Mouse (Mus musculus) MN1 (cell line): ENCODE measurements around the gene Cdk5rap3.

Experiments used
- DNase-seq: peaks from one replicate; pipeline ENCODE4 v3.0.0-alpha.2; 2016; ENCODE audit warnings: low spot score

Cdk5rap3 gene

DNA sequence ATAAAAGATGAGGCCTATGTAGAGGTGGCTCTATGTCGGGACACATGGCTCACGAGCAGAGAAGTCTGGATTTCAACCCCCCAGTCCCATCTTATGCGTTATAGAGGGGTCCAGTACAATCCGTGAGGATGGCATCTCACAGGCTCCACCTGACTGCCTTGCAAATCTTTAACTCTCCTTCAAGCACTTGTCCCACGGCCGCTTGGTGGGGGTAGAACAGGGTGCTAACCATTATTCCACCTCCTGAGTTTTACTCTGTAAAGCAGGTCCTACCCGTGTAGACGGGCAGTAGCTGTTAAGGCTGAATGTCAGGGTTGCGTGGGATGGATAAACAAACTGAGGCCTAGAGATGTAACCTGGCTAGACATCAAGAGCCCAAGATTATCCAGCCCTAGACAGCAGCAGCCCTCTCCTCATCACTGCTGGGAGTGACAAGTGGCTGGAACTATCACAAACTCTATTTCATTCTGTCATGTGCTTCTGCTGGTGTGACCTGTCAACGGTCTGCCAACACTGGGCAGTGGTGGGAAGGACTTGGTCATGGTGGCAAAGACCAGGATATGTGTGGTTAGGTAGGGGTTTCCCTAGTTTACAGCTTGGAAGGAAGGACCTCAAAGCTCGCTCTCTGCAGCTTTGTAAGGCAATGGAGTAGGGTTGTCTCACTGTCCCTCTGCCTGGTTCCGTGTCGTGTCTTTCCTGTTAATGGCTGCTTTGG, 17.4 kb upstream of the Cdk5rap3 start:
- no peak for DNase-seq

DNA sequence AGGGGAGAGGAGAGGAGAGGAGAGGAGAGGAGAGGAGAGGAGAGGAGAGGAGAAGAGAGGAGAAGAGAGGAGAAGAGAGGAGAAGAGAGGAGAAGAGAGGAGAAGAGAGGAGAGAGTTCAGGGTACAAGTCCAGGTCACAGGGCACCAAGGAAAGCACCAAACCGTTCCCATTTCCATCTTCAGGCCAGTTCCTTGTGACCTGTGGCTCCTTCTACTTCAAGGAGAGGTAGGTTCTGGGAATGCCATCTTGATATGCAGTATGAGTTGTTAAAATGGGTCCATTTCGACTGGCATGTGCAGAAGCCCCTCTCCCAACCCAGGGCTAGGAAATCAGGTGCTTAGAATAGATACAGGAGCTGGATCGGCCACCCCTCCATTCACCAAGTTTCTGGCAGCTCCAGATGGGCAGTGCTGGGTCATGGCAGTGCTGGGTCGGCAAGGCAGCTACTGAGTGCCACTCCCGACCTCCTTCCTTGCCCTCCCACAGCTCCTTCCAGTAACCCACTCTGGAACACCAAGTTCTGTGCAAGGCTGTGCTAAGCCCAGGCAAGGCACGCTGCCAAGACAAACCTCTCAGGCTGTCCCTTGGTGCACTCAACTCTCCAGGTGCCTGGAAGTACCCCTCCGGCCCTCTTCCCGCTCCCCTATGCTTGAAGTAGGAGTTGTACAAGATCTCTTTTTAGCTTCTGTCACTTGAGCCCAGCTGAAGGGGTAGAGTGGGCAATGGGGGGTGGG, 15.2 kb upstream of the Cdk5rap3 start:
- no peak for DNase-seq

GRCm38 (mm10) chr11:96929766-96930331, 13.6 kb upstream of the Cdk5rap3 start:
- DNase-seq = no peak

- DNase-seq = no peak
Observed at GRCm38 (mm10) chr11:96929096-96929765, 12.9 kb upstream of the Cdk5rap3 start.

DNA sequence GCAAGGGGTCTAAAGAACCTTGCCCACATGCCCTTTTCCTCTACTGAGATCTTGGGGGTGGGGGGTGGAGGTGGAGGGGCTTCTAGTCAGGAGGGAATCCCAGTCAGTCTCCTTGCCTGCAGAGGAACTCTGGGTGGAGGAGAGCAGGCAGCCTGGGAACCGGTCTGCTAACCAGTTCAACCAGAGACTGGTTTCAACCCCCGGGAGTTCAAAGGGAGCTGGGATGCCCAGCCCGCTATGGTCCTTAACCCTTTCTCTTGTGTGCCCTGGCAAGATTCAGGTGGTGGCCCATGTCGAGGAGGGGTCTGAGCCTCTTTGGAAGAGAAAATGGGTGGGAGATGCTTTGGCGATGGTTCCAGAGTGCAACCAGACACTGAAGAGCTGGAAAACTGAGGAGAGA, 12.4 kb upstream of the Cdk5rap3 start:
- DNase-seq = no peak

DNA sequence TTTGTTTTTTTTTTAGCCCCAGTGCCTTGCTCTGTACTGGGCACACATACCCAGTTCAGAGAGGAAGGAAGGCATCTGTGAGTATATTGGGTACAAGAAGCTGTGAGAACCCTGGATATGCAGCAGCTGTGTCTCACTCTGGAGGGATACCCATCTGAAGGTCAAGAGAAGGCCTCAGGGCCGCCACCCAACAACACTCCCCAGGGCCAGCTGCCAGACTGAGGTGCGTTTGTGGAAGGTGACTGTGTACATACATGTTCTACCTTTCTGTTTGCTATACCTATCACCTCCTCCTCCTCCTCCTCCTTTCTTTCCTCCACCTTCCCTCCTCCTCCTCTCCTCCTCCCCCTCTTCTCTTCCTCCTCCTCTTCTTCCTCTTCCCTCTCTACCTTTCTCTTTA, 11.8 kb upstream of the Cdk5rap3 start, which contains the start of gene Prr15l:
TSS of gene Prr15l (plus strand) at position 17 of the 400 bp plus-strand sequence.
- DNase-seq = no peak

GRCm38 (mm10) chr11:96926587-96926986, 10.3 kb upstream of the Cdk5rap3 start:
- no peak for DNase-seq

- DNase-seq = no peak
Observed at GRCm38 (mm10) chr11:96925469-96926148, 9.3 kb upstream of the Cdk5rap3 start.

DNA sequence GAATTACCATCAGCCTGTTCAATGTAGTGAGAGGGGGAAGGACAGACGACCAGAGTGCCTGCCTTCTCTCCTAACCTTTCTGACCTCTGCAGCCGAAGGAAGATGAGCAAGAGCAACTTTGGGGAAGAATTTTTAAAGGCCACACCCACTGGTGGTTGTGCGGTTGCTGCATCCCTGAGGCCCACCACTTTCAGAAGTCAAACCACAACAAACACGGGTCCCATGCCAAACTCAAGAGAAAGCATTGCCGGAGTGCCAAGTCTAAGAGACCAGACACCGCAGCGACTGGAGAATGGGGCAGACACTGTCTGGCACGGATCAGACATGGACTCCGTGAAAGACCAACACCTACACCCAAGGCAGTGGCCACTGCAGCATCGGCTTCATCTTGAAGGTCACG, 8.6 kb upstream of the Cdk5rap3 start:
- no peak for DNase-seq

DNA sequence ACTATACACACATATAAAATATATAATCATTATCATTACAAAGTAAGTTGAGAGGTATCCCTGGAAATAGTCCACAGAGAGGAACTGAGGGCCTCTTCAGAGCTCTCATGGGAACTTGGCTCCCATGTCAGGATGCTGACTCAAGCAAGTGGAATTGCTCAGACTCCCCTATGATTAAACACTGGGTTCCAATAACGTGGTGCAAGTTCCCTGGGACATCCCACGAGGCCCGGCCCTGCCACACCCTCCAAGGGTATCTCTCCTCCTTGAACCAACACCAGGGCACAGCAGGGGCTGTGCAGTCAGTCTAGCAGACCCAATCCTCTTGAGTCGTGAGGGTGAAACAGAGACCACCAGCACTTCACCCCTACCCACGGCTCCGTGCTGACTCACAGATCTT, 2.7 kb upstream of the Cdk5rap3 start:
- no peak for DNase-seq

DNA sequence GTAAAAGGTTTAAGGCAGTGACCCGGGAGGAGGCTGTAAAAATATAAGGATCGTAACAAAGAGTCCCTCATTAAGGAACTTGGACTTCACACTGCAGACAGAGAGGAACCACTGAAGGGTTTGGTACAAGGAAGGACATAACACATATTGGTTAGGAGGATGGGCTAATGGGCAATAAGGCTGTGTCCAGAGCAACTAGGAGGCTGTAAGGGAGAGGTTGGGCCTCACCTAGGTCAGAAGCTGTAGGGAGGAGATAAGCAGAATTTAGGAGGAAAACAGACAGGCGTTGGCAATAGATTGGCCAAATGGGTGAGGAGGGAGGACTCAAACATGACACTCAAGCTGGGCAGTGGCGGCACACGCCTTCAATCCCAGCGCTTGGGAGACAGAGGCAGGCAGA, 1.1 kb upstream of the Cdk5rap3 start:
- DNase-seq = no peak

DNA sequence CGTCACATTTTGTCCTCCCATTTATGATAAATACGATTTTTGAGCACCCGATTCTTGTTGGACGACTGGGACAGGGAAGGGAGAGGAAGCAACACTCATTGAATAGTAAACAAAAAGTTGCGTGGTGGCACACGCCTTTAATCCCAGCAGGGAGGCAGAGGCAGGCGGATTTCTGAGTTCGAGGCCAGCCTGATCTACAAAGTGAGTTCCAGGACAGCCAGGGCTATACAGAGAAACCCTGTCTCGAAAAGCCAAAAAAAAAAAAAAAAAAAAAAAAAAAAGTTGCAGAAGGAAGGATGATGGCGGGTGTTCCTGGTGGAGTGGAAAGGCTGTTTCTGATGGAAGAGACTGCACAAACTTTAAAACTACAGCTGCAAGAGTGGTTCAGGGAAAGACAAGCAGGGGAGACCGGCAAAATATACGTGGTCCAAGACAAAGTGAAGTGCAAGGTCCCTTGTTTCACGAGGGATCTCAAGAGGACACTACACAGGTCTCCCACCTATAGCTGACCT, 645 bp upstream of the Cdk5rap3 start:
- DNase-seq = no peak

DNA sequence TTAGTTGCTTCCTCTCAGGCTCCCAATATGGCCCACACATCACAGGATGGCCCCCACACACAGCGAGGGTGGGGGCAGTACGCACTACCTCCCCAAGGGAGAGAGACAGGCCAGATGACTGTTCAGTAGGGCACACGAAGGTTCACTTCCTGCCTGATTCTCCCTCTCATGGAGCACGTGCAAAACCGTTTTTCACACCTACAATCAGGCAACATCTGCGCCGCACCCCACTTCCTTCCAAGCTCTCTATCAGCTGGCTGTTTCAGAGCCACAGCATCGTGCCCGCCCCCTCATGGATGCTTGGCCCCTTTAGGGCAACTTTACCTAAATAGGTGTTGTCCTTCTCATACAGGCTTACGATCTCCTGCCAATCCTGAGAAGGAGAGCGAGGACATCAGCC, 3.6 kb downstream of the Cdk5rap3 start:
- DNase-seq = no peak

DNA sequence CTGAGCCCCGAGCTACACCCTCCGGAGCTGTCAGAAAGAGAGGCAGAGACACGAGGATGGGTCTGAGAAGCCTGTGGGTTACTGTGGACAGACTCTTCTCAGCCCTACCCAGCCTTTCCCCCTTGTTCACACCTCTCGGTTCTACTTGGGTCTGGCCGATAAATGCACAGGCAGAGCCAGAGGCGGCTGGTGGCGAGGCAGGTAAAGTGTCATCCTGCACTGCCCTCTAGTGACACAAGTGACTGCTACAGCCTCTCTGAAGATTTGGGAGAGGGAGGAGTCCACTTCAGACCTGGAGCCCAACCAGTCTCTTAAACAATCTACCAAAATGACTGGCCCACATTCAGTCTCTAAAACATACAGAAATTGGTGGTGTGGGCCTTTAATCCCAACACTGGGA, 6.3 kb downstream of the Cdk5rap3 start:
- DNase-seq = peak; percentile 88

GRCm38 (mm10) chr11:96908594-96908993, 7.7 kb downstream of the Cdk5rap3 start:
- no peak for DNase-seq

DNA sequence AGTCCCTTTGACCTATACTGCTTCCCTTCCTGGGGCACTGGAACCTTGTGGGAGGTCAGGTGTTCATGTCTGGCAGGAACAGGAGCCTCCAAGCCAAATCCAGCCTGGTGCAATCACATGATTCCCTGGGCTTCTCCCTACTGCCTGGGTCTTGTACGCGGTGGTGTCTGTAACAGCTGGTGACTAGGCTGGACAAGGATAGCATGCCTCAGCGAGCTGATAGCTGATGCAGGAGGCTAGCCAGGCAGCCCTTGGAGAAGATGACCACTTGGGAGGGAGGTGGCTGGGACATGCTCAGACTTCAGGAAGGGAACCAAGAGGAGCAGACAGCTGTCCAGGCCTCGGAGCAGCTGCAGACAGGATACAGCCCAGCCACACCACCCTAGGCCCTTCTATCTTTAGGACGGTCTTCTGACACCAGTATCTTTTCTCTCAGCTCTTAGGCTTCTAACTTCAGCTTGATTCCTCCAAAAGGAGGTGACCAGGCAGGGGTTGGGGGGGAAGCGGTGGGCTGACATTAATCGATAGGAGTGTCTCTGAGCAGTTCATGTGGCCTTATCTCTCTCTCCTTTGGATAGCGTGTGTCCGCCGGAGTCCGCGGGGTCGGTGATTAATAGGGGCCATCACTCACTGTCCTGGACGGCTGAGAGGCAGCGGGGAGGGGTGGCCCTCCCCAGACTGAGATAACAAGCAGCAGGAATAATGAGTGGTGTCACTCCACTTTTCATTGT, 9.7 kb downstream of the Cdk5rap3 start:
- peak; percentile 48 for DNase-seq

DNA sequence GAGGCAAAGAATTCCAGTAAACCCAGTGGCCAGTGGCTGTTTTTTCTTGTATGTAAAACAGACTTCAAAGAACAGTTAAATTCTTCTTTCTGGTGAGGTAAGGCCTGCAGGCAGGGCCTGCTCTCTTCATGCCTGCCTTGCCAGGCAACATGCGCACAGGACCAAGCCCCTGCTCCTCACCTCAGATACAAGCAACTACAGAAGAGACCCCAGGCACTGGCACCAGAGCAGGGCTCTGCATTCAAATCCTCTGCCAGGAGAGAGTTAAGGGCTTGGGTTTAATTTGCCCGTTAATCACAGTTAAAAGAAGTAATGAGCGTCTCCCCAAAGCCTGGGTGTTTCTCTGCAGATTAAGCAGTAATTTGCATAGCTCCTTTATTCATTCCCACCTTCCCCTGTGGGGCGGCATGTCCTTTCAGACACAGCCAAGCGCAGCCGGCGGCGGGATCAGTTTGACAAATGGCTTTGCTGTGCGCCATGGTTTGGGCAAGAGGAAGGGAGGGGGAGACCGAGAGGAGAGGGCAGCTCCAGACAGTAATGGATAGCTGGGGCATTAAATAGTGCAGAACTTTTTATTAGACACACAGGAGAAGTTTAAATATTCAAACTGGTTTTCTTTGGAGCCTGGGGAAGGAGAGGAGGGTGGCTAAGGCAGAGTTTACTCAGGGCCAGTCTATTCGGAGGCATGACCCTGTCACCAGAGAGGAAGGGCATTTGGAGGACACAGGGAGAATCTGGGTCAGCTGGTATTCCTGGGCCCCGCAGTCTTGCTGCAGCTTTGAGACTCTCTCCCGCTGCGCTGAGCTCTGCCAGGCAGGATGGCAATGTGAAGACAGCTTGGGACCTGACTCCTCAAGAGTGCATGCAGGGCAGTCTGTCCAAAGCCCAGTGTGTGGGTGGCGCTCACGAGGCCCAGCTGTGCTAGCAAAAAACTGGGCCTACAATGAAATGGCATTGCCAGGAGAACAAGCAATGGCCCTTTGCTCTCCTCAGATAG, 13.4 kb downstream of the Cdk5rap3 start:
- DNase-seq = no peak

- DNase-seq = no peak
Observed at GRCm38 (mm10) chr11:96901332-96901731, 15.0 kb downstream of the Cdk5rap3 start.

DNA sequence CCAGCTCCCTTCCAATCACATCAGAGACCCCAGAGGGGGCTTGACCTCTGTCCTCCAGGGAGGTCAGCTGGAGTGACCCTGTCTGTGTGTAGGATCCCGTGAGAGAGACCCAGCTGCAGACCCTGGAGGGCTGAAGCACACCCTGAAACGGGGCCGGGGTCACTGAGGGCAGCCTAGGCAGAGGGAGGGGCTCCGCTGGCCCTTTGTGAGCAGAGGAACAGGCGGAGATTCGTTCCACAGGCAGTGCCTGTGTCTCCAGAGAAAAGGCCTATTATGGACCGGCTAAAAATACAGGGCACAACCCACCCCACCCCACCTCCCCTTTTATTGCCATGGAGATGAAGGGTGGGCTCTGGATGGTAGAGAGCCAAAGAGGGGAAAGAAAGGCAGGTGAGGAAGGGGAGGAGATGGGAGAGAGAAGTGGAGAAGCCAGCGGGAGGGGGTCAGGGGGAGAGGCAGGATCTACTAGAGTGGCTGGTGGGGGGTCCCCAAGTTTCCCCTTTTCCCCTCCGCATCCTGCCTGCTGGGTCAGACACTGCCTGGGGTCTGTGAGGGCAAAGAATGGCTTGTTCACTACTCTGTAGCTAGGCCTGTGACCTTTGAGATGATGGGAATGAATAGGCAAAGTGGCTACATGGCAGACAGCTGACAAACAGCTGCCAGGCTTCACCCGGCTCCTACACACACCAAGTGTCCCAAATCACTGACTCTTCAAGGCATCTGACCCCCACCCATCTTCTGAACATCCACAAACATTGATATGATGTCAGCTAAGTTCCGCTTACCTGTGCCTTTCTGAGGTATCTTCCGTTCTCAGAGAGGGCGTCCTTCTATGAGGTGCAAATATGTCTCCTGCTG, 16.6 kb downstream of the Cdk5rap3 start:
- DNase-seq = no peak
